Mouse (Mus musculus): ENCODE measurements at regions not wholly inside any gene's neighbourhood (a gene's known extent, or its start where the extent isn't known, plus 50 kb on each side); places are given as distances from the start of the nearest gene placed in this dataset.
"Not testable (repeated sequence)": the region's sequence is repeated elsewhere in the genome, so short reads cannot be mapped to it uniquely, and the experiment has no call there.

GRCm38 (mm10) chr3:59563486-59564006, 166.0 kb upstream of the Gm5538 start:
- DNase-seq (ENCODE audit: low spot score in 2 of 2) = not testable (repeated sequence)

- DNase-seq (ENCODE audit: low spot score in 2 of 2) = no peak
Measured at GRCm38 (mm10) chr3:59542621-59543020, 187.0 kb upstream of the Gm5538 start.

- not testable (repeated sequence) for DNase-seq (ENCODE audit: low spot score in 2 of 2)
Measured at GRCm38 (mm10) chr3:59540547-59540946, 189.0 kb upstream of the Gm5538 start.

- not testable (repeated sequence) for DNase-seq (ENCODE audit: low spot score in 2 of 2)
Measured at GRCm38 (mm10) chr3:59539893-59540292, 189.7 kb upstream of the Gm5538 start.

GRCm38 (mm10) chr3:59531311-59531834, 187.2 kb upstream of the Igsf10 start:
- DNase-seq (ENCODE audit: low spot score in 2 of 2) = no peak

GRCm38 (mm10) chr3:59530592-59531310, 186.6 kb upstream of the Igsf10 start:
- DNase-seq (ENCODE audit: low spot score in 2 of 2) = no peak

GRCm38 (mm10) chr3:59520766-59521165, 176.6 kb upstream of the Igsf10 start:
- no peak for DNase-seq (ENCODE audit: low spot score in 2 of 2)

GRCm38 (mm10) chr3:59478095-59478494, 133.9 kb upstream of the Igsf10 start:
- DNase-seq (ENCODE audit: low spot score in 2 of 2) = no peak

- DNase-seq (ENCODE audit: low spot score in 2 of 2) = no peak
Measured at GRCm38 (mm10) chr3:59477441-59478061, 133.4 kb upstream of the Igsf10 start.

GRCm38 (mm10) chr3:59468956-59469355, 124.8 kb upstream of the Igsf10 start:
- no peak for DNase-seq (ENCODE audit: low spot score in 2 of 2)

GRCm38 (mm10) chr3:59462341-59463158, 118.4 kb upstream of the Igsf10 start:
- no peak for DNase-seq (ENCODE audit: low spot score in 2 of 2)

GRCm38 (mm10) chr3:59456938-59457337, 112.7 kb upstream of the Igsf10 start:
- no peak for DNase-seq (ENCODE audit: low spot score in 2 of 2)

- DNase-seq (ENCODE audit: low spot score in 2 of 2) = no peak
Measured at GRCm38 (mm10) chr3:59451084-59451483, 106.9 kb upstream of the Igsf10 start.

GRCm38 (mm10) chr3:59423621-59424020, 79.4 kb upstream of the Igsf10 start:
- no peak for DNase-seq (ENCODE audit: low spot score in 2 of 2)

- DNase-seq (ENCODE audit: low spot score in 2 of 2) = no peak
Measured at GRCm38 (mm10) chr3:59409131-59409530, 64.9 kb upstream of the Igsf10 start.

GRCm38 (mm10) chr3:59406035-59406434, 61.8 kb upstream of the Igsf10 start:
- no peak for DNase-seq (ENCODE audit: low spot score in 2 of 2)

- DNase-seq (ENCODE audit: low spot score in 2 of 2) = peak; percentile 1 to 6
Measured at GRCm38 (mm10) chr3:59401856-59402255, 57.7 kb upstream of the Igsf10 start.

- no peak for DNase-seq (ENCODE audit: low spot score in 2 of 2)
Measured at GRCm38 (mm10) chr3:59401425-59401824, 57.2 kb upstream of the Igsf10 start.
